Mouse (Mus musculus): ENCODE results near the gene Olfr172.

DNA sequence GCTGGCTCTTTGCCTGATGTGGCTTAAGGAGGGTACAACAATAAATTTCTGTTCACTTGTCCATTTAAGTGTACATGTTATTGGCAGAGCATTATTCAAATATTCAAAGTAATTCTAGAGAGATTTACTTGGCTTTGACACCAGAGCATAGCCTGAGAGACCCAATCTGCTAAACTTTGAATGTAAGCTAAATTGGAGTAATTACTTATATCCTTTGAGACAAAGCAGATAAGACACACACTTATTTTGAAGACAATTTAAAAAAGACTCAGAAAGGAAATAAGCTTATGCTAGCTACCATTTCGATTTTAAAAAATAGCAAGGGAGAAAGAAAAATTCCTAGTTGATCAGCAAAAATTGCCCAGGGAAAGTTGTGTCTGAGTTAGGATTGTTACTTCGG, 37.2 kb upstream of the Olfr172 start, which contains the start of gene Olfr173:
- TF ChIP-seq POLR2A (IDR thresholded peaks at IDR 0.05; ENCODE audit: low read depth, low read length) (no peak), CTCF (conservative IDR thresholded peaks at IDR 0.05; ENCODE audit: insufficient read depth, insufficient read length, low read depth, low read length) (no peak)
